10 mouse cellular contexts compared by ENCODE assay signal in the genomic region with DNA sequence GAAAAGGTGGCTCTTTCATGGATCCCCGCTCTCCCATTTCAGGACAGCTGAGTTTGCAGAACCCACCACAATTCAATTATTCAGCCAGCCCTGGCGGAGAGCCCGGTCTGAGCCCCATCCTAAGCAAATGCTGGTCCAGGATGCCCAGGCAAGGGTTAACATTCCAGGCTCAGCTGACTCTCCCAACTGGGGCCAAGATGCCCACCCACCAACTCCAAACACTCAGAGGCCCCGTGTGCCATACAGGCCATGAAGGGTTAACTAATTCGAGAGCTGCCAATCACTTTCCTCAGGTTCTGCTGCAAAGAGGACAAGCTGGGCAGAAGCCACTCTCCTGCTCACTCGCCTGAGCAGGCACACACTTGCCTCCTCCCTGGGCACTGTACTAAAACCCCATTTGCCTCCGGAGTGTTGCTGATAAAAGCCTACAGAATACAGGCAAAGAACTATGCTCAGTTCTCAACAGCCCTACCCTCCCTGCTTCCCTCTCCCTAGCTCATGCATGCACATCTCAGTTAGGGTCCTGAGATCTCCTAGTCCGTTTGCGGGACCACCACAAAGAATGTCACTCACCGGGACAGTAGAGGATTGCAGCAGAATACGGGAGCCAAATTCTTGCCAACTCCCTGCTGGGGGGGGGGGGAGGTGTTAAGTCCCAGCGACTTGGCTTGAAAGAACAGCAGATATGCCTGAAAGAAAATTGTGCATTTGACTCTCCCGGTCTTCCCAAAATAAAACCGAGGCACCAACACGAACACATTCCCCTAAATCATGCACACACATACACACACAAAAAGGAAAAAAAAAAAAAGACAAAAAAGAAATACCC. TPM values are rescaled to one million over a fixed set of nuclear protein-coding genes. Genes with fewer than 3 reads are reported as not detected.
DNase-seq lines count a peak whose midpoint lies in the region; ATAC-seq and TF ChIP-seq lines count a peak whose summit lies in the region.
"Had no signal": no experiment of that assay in that cellular context is flagged by ENCODE, and none has a peak within 500 bp of the region (broad histone marks: within the 10 kb centered on the region; RNA-seq: fewer than 3 reads in every experiment).

No protein-coding gene starts in this region.

- intact Hi-C loops in left cerebral cortex, adult 2 months (cut with DNase I) = loop anchor here (1.0 kb wide), 1 partner anchor 11 kb away; no protein-coding TSS in a partner anchor

- H3K9me3 ChIP-seq in hindbrain, embryonic 16.5 days (ENCODE audit: control insufficient read depth, low read length) = no peaks in the 10 kb centered on the region

- H3K36me3 ChIP-seq in hindbrain, embryonic 16.5 days (ENCODE audit: control insufficient read depth, insufficient read depth, low read length) = no peaks in the 10 kb centered on the region

- peak overlapping the region; percentile 65 for H3K4me2 ChIP-seq in hindbrain, embryonic 16.5 days (ENCODE audit: low read length)

- H3K27ac ChIP-seq in left cerebral cortex, adult 2 months = peak overlapping the region; percentile 89
- peak overlapping the region; percentile 31 for H3K27ac ChIP-seq in cortical plate, adult 2 months (ENCODE audit: insufficient read depth, low read length)
- H3K27ac ChIP-seq in hindbrain, embryonic 16.5 days (ENCODE audit: low read depth, low read length) = peak overlapping the region; percentile 82
- no peak overlapping the region for H3K27ac ChIP-seq in olfactory bulb, adult 2 months (ENCODE audit: insufficient read depth, low read depth, low read length)

- peak; percentile 56; the same call in 1 of the 2 replicates for TF ChIP-seq POLR2A in cortical plate, adult 2 months (IDR thresholded peaks at IDR 0.05; ENCODE audit: extremely low read depth, insufficient read depth, low read length)
- no peak for TF ChIP-seq POLR2A in olfactory bulb, adult 2 months (IDR thresholded peaks at IDR 0.05; ENCODE audit: insufficient read depth, low read depth, low read length)

- H3K27me3 ChIP-seq in hindbrain, embryonic 16.5 days (replicated peaks; ENCODE audit: control insufficient read depth, insufficient read depth, low read length) = no peaks in the 10 kb centered on the region

- WGBS in hindbrain, embryonic 16.5 days = 5% methylated on average over 15 of the region's 15 CpGs
- 5% methylated on average over 15 of the region's 15 CpGs for WGBS in olfactory bulb, adult 2 months

- ATAC-seq in hindbrain, embryonic 16.5 days = peak; percentile 25

- no peak for DNase-seq in left cerebral cortex, adult 2 months (ENCODE audit: extremely low spot score in 1 of 2, low spot score in 2 of 2)
- no peak for DNase-seq in left cerebral cortex, adult 8-10 months (ENCODE audit: low spot score in 2 of 2)
- no peak for DNase-seq in spleen, postnatal 14 days (ENCODE audit: low spot score in 2 of 2)
- no peak for DNase-seq in gastrocnemius, postnatal 4 days (ENCODE audit: low spot score in 2 of 2)
- no peak for DNase-seq in adrenal gland, postnatal 4 days (ENCODE audit: low spot score in 2 of 2)
- DNase-seq: gastrocnemius, postnatal 36 days had no signal

- no peak for TF ChIP-seq CTCF in left cerebral cortex, adult 2 months (IDR thresholded peaks at IDR 0.05)
- TF ChIP-seq CTCF in cortical plate, adult 2 months (IDR thresholded peaks at IDR 0.05; ENCODE audit: extremely low read depth, insufficient read depth, low read length) = no peak
- TF ChIP-seq CTCF in olfactory bulb, adult 2 months (IDR thresholded peaks at IDR 0.05; ENCODE audit: insufficient read depth, low read depth, low read length) = no peak

- peak overlapping the region; percentile 65 for H3K4me3 ChIP-seq in left cerebral cortex, adult 2 months
- H3K4me3 ChIP-seq in cortical plate, adult 2 months (ENCODE audit: insufficient read depth, low read length) = peak overlapping the region; percentile 84
- H3K4me3 ChIP-seq in hindbrain, embryonic 16.5 days (ENCODE audit: low read length) = peak overlapping the region; percentile 49
- H3K4me3 ChIP-seq in olfactory bulb, adult 2 months (ENCODE audit: insufficient read depth, low read depth, low read length) = peak overlapping the region; percentile 2; the same call in 1 of the 2 replicates

- peaks cover 14% of the 10 kb centered on the region for H3K4me1 ChIP-seq in cortical plate, adult 2 months (ENCODE audit: control insufficient read depth, insufficient read depth, low read length)
- H3K4me1 ChIP-seq in hindbrain, embryonic 16.5 days (ENCODE audit: control insufficient read depth, insufficient read depth, low read depth, low read length) = peaks cover 27% of the 10 kb centered on the region
- peaks cover 40% of the 10 kb centered on the region for H3K4me1 ChIP-seq in olfactory bulb, adult 2 months (ENCODE audit: control insufficient read depth, insufficient read depth, low read length)

- peak overlapping the region; percentile 66 for H3K9ac ChIP-seq in hindbrain, embryonic 16.5 days (ENCODE audit: low read depth, low read length)

RNA-seq across cellular contexts. Expression of a gene that starts 1.3 kb away (rescaled TPM):
- 100 to 1,000 TPM; 329 to 347 TPM for total RNA-seq in left cerebral cortex, adult 2 months (2021)
- total RNA-seq in left cerebral cortex, adult 8-10 months (2022) = 100 to 1,000 TPM; 305 to 327 (median 312) TPM
- polyA plus RNA-seq in cortical plate, adult 2 months (2012; rRNA removed) = 256 and 278 TPM in 2 replicates
- polyA plus RNA-seq in hindbrain, embryonic 16.5 days (2015; fragmentation: Nextera tagmentation; extraction: Ambion mirVana) = 35.2 and 35.7 TPM in 2 replicates
- not detected in 2 replicates for polyA plus RNA-seq in olfactory bulb, adult 2 months (2012; ENCODE audit: insufficient read depth, insufficient read length, low replicate concordance, missing spikeins)
- under 1 TPM in 1 of 2 experiments, not detected in 1; 0.27 TPM for total RNA-seq in gastrocnemius, postnatal 4 days (2021)
- total RNA-seq in adrenal gland, postnatal 4 days (2021) = 1 to 10 TPM; 4.3 to 6.9 TPM
- total RNA-seq: gastrocnemius, postnatal 36 days had no signal
- polyA plus RNA-seq: Patski had no signal

Comparison
In these comparisons a context has a peak if more than half of its experiments do, and no peak if none do; other contexts are left out.
1. H3K4me3 ChIP-seq: peak in every context shown above with its lines; median percentile 84 in cortical plate, adult 2 months; 65 in left cerebral cortex, adult 2 months; 49 in hindbrain, embryonic 16.5 days; 2 in olfactory bulb, adult 2 months.
2. RNA of a gene that starts 1.3 kb away (total RNA-seq): 329 to 347 TPM in left cerebral cortex, adult 2 months and 305 to 327 TPM in left cerebral cortex, adult 8-10 months; 4.3 to 6.9 TPM in adrenal gland, postnatal 4 days and 0.27 TPM in gastrocnemius, postnatal 4 days; every median in the first group is over 10 times any median in the second.